Mouse (Mus musculus) liver, embryonic 14.5 days (tissue): ENCODE results near the gene Sorcs3.

Source experiments
- CTCF ChIP-seq: IDR thresholded peaks from 2 replicates; pipeline ENCODE4 v1.5.1; 2016; ENCODE audit warnings: antibody characterized with exemption, low read depth, control low read depth
- EP300 ChIP-seq: IDR thresholded peaks from 2 replicates; pipeline ENCODE4 v1.6.1; 2016; ENCODE audit warnings: antibody characterized with exemption, low read depth

GRCm38 (mm10) chr19:48575736-48576135 is 369.9 kb downstream of the Sorcs3 start:
- TF ChIP-seq CTCF (no peak), EP300 (no peak)
